Mouse (Mus musculus) lung, postnatal 10 days (tissue): Measurements from ENCODE around the gene Htr6.

Experiments
- DNase-seq: peaks from one replicate; pipeline ENCODE4 v3.0.0; 2021

Gene Htr6

DNA sequence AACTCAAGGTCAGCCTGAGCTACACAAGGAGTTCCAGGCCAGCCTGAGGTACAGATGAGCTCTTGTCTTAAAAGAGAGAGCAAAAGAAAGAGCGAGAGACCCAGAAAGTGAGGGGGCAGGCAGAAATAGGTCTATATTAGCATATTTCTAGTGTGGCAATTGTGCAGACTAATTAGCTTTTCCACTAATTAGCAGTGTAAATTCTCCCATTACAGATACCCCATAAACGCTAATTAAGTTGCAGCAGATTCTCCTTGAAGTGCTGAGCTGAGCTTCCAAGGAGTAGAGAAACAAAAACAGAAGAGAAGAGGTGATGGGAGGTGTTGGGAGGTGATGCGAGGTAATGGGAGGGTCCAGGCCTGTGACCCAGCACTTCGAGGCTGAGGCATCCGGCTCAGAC is 32.8 kb downstream of the Htr6 start:
- DNase-seq = no peak

DNA sequence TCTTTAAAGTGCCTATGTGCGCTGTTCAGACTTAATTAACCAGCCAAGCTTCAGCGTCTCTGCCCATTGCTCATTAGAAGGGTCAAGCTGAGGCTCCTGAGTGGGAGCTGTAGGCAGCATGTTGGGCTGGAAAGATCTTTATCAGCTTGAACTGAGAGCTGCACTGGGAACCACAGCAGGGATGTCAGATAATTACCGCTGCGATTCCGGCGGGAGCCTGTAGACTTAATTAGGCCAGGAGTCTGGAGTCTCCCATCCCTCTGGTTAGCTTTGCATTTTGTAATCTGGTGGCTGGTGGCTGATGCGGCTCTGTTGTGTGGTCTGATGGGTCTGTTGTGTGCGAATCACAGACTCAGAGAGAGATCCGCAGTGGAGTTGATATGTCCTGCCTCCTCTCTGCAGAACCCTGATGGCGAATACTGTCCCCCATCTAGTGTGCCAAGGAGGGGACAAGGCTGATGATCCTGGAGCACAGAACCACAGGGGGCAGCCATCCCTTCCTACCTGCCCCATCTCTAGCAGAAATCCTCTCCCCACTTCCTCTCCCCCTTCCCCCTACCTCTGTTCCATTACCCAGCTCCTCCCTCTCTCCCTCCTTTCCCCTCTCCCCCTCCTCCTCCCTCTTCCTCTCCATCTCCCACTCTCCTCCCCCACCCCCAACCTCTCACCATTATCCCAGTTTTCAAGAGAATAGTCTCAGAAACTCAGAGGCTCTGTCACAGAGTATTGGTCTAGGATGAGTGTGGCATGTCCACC is 35.1 kb downstream of the Htr6 start:
- no peak for DNase-seq

DNA sequence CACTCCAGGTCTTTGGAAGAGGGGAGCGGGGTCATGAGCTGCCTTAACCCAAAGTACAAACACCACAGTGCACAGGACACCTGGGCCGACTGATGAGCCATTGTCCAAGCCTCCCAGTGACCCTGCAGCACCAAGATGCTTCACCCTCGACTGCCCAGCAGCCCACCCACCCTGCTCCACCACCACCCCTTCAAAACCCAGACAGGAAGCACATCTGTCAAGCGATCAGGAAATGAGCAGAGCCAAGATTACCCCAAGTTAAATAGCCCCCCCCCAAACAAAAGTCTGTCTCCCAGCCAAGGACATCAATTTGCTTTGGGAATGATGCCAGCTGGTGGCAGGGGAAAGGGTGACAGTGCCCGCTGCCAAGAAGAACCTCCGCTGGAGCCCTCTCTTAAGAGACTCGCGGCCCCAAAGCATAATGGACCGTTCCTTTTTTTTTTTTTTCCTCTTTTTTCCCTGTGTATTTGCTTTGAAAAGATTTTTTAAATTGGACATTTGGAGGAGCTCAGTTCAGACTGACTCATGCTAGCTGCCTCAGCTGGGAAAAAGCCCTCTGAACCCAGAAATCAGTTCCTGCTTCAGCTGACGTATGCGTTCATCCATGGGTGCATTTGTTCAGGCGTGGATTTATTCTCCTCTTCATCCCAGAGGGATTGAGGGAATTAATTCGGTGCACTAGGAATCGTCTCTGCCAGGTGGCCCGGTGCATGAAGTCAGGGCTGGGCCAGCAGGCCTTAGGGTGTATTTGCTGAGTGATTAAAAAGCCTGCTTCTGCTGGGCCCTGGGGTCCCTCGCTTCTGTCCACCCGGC is 37.4 kb downstream of the Htr6 start:
- DNase-seq = peak; percentile 57

DNA sequence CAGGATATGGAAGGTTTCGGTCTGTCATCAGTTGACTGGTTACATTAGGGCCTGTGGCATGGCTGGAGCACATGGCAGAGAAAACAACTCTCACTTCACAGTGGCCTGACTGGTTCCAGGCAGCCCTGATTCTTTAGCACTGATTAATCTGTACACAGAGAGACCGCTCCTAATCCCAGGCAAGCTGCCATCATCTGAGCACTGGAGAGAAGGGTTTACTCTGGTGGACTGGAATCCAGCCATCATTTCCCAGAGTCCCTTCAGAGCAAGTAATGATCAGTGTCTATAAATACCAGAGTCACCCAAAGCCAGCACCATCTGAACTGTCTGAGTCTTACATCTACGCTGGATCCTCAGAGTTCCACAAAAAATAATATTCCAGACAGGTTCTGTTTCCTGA is 39.6 kb downstream of the Htr6 start:
- peak; percentile 17 for DNase-seq

DNA sequence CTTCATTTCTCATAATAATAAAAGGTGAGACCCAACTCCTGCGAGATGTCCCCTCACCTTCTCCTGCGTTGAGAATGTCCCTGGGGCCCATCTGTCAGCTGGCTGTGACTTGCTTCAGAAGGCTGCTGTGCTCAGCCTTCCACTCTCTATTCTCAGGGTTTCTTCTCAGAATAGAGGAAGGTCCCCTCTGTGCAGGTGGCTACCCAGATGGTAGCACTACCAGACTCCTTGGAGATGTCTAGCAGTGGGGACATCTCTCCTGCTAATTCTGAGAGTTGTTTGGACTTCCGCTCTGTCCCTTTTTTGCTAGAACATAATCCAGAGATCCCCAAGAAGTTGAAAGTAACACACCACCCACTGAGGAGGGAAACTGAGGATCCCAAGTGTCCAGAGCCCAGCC is 40.4 kb downstream of the Htr6 start:
- no peak for DNase-seq

DNA sequence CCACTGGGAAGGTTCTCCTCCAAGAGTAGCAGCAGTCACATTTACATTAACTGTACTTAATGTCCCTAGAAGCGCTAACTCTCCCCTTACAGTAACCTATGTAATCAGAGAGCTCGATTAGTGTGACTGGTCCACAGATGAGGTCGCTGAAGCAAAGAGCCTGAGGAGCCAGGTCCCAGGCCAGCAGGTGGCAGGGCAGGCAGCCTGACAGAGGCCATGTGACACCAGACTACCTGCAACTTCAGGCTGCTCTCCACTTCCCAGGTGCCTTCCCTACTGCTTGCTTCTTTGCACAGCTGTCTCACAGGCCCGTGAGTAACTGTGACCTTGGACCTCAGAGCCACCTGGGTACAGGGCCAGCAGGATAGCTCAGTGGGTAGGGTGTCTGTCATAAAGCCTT is 40.8 kb downstream of the Htr6 start:
- no peak for DNase-seq

DNA sequence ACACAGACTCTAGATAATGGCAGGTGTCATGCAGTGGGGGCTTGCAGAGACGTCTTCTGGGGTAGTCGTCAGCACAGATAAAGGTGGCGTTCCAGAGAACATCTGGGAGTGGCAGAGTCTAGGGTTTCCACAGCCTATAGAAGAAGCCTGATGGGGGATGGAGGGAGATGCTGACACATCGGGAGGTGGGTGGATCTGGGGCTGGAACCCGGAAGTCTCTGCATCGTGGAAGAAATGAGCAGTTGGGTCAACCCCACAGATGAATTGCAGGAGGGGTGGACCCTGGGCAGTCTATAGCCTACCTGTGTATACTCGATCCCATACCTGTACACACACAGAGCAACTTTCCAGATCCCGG is 41.4 kb downstream of the Htr6 start:
- DNase-seq = no peak

DNA sequence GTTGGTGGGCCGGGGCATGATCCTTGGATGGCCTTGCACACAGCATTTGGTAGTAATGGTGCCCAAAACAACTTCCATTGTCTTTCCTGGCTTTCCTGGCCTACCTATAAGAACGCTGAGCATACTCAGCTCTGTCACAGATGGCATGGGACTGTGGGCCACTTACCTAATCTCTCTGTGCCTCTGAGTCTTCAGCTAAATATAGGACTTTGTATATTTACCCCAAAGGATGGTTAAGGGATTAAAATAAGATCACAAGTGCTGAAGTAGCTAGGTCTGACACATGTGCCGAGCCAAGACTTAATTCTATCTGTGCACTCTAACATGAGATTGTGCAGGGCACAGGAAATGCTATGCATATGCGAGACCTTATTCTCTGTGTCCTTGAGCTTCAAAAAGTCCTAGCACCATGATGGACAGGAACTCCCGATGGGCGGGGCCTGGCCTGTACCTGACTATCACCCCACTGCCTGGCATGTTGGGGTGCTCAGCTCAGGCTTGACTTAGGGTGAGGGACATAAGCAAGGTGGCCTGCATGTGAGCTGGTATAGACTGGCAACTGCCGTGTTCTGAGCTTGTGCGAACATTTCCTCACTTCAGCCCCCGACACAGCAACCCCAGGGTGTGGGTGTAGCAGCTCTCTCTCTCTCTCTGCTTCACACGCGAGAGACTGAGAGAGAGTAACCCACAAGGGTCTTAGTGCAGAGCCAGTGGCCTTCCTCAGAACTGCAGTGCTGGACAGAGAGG is 41.9 kb downstream of the Htr6 start:
- no peak for DNase-seq

DNA sequence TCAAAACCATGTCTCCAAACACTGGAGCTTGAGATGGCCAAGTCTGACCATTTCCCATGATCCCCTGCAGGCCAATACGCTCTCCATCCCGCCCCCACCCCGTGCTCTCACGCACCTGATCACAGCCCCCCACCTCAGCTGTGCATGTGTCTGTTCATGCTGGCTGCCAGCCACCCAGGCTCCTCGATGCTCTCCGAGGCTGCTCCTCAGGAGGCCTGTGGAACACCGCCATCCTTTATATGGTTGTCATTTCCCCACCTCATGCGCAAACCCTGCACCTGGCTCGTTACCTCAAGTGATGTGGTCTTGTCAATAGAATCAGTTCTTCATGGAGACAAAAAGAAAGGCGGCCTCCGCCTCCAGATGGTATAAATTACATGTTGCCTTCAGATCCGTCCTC is 42.8 kb downstream of the Htr6 start:
- DNase-seq = no peak

DNA sequence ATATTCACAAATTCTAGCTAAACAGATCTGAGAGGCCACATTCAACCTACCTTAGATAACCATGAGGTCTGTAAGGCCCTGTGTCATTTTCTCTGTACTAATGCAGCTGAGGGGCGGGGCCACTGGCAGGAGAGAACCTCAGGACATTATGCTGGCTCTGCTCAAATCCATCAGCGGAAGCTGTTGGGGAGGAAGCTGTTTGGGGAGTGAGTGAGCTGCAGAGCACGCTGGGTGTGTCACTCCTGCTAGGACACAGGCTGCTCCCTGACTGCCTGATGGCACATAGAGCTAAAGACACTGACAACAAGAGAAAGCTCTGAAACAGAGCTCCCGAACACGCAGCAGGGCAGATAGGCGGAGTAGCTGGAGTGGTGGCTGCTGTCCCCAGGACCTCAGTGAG is 44.7 kb downstream of the Htr6 start:
- DNase-seq = no peak

DNA sequence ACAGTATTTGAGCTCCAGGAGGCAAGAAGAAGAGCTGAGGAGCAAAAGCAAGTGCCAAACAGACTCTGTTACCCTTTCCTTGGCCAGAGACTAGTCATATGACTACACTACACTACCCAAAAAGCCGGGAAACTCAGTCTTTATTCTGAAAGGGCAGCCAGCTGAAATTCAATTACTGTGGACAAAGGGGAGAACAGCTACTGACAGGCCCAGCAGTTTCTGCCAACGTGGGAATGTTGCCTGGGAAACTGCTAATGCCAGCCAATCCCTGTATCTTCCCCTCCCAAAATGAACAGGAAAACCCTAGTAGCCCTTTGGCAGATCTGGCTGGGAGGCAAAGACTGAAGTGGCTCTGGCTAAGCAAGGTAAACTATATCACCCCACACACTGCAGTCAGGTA is 51.0 kb downstream of the Htr6 start:
- no peak for DNase-seq

DNA sequence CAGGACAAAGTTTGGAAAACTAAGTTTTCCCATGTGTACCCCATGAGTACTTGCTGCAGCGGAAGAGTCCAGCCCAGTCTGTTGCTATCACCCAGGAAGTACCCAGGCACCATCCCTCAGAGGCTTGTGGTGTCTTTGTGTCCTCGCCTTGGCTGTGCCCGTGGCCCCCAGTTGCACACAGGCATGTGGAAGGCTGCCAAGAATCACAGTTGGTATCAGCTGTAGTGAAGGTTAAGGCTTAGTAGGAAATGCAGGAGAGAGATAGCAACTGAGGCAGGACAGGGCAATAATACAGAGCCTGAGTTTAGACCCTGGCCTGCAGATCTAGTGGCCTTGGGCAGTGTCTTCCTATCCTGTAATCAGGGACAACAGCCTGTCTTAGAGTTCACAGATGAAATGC is 55.0 kb downstream of the Htr6 start:
- no peak for DNase-seq

DNA sequence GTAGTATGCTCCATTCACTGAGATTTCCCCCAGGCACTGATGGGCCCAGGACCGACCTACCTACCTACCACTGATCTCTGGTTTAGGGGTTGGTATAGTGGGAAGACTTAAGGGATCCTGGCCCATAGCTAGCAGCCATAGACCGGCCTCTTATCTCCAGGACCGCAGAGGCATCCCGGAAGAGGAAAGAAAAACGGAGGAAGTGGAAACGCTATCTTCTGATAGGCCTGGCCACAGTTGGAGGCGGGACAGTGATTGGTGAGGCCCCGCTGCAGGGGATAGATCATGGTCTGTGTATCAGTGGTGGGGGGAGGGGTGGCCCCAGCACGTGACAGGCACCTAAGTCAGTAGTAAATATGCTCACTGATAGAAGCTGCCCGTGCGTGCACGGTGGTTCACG is 56.0 kb downstream of the Htr6 start:
- DNase-seq = no peak

DNA sequence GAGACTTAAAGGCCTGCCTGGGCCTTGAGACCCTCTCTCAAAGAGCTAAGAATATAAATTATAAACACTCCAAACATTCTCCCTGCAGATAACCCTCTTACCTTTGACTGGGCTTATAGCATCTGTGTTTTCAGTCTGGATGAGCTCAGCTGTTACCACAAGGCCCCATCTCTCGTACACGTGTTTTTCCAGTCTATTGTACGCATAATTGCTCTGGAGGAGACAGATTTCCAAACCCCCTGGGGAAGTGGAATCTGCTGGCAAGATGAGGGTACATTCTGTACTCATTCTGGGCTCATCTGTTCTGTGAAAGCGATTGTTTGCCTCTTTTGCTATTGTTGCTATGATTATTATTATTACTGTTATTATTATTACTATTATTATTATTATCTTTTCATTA is 56.4 kb downstream of the Htr6 start:
- no peak for DNase-seq

DNA sequence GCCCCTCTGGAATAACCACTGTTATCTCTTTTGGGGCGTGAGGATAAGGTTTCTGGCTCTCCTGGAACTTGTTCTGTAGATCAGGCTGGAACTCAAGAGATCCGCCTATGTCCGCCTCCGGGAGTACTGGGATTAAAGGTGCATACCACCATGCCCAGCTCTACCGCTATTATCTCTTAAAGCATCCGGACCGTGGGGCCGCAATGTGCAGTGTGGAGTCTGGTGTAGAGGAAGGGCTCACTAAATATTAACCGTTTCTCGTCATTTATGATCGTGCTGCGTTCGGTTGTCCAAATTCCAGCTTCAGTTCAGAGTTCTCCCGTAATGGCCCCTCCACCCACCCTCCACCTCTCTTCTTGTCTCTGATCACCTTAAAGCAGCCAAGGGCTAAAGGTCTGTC is 57.0 kb downstream of the Htr6 start:
- DNase-seq = no peak

DNA sequence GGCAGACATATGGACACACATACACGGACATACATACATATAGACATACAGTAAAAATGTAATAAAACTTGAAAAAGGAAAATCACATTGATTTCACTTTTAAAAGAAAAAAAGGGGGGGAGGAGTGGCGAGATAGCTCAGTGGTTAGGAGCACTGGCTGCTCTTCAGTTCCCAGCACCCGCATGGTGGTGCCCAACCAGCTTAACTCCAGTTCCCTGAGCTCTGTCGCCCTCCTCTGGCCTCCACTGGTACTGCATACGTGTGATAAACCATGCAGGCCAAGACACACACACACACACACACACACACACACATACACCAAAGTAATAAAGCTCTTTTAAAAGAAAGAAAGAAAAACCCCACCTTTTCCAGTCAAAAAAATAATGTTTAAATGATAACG is 60.6 kb downstream of the Htr6 start:
- DNase-seq = peak; percentile 11

DNA sequence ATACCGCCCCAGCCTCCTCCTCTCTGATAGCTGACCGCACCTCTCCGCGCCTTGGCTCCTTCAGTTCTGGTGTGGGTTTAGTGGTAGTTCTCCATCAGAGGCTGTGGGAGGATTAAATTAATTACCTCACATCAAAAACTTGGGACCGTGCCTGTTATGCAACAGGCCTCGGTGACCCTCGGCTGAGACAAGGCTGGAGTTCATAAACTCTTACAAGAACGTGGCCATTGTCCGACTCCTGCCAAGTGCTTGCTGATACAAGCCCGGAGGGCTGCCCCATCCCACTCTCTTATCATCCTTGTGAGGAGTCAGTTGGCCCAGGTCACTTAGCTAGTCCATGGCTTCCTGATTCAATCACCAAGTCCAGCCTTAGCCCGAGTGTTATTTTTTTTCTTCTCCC is 62.1 kb downstream of the Htr6 start:
- DNase-seq = no peak

DNA sequence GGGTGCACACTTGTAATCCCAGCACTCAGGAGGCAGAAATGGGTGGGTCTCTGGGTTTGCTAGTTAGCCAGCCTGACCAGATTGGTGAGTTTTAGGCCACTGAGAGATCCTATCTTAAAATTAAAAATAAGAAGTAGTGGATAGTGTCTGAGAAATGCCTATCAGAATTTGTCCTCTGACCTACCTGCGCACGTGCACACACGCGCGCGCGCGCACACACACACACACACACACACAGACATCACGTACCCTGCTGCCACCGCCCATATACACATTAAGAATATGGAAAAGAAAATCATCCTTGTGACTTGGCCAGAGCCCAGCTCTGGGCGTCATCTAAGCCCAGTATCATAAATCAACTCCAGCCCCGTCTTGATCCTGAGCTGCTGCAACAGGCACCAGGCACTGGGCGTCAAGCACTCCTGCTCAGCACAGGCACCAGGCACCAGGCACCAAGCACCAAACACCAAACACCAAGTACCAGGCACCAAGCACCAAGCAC is 64.1 kb downstream of the Htr6 start:
- DNase-seq = no peak
